8 mouse cellular contexts compared by ENCODE assay signal in the genomic region with DNA sequence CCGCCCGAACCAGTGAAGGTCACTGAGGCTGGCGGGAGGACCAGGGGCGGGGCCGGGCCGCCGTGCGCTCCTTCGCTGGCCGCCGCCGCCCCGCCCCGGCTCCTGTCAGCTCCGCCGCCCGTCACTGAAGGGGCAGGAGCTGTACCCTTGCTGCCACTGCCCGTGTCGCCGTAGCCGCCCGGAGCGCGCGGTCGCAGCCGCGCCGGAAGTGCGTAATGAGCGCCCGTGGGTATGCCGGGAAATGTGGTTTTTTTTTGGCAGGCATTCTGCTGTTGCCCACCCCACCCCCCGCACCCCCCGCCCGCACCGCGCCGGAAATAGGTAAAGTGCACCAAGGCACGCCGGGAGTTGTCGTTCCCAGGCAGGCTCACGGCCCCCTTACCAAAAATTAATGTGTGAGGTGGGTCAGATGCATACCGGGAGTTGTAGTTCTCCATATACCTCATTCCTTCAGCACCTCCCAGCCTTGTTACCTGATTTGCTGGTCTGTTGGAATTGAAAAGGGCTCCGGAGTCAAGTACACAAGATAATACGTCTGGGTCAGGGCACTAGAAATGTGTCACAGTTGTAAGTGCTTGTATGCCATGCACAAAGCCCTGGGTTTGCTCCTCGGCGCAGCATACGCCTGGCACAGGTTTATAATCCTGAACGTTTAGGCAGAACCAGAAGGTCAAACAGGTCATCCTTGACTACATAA. TPM values are rescaled to one million over a fixed set of nuclear protein-coding genes. Genes with fewer than 3 reads are reported as not detected.
A peak's percentile ranks its signal among the peaks of the same experiment; 100 is the strongest.
DNase-seq lines count a peak whose midpoint lies in the region; ATAC-seq and TF ChIP-seq lines count a peak whose summit lies in the region.

A gene (minus strand): TSS at position 187 of the 697 bp plus-strand sequence.

- H3K27ac ChIP-seq in cortical plate, adult 2 months (ENCODE audit: insufficient read depth, low read length), result peak within 1 kb of the TSS; percentile 85

- ATAC-seq in activated CD4-positive, CD25-positive, alpha-beta regulatory T cell, adult 4 months, result peak; percentile 79

- no peak for TF ChIP-seq CTCF in cortical plate, adult 2 months (IDR thresholded peaks at IDR 0.05; ENCODE audit: extremely low read depth, insufficient read depth, low read length)

- H3K27me3 ChIP-seq in megakaryocyte, embryonic 14.5 days (replicated peaks), result no peaks in the 10 kb centered on the region

- peaks cover 7% of the 10 kb centered on the region; the same call in 1 of the 2 replicates for H3K4me1 ChIP-seq in cortical plate, adult 2 months (ENCODE audit: control insufficient read depth, insufficient read depth, low read length)
- H3K4me1 ChIP-seq in megakaryocyte, embryonic 14.5 days, result peaks cover 73% of the 10 kb centered on the region

- H3K36me3 ChIP-seq in megakaryocyte, embryonic 14.5 days (replicated peaks; ENCODE audit: low read length), result peaks cover 17% of the 10 kb centered on the region

- peak; percentile 83 to 92 for DNase-seq in gastrocnemius, adult 8-10 months (ENCODE audit: low spot score in 2 of 2)
- DNase-seq in hindlimb bud, embryonic 11.5 days (ENCODE audit: extremely low spot score, low read depth, low spot score), result peak; percentile 73
- peak; percentile 76 to 93 for DNase-seq in left cerebral cortex, adult 8-10 months (ENCODE audit: low spot score in 2 of 2)
- peak; percentile 94 to 95 for DNase-seq in right cerebral cortex, postnatal 10 days (ENCODE audit: low spot score in 2 of 2)
- DNase-seq in urinary bladder, postnatal 36 days (ENCODE audit: low spot score in 2 of 2), result peak; percentile 79 to 91

- no peaks in the 10 kb centered on the region for H3K9me3 ChIP-seq in megakaryocyte, embryonic 14.5 days

- H3K4me3 ChIP-seq in cortical plate, adult 2 months (ENCODE audit: insufficient read depth, low read length), result peak within 1 kb of the TSS; percentile 87
- peak within 1 kb of the TSS; percentile 96 for H3K4me3 ChIP-seq in megakaryocyte, embryonic 14.5 days (replicated peaks)

- peak; percentile 71 for TF ChIP-seq POLR2A in cortical plate, adult 2 months (IDR thresholded peaks at IDR 0.05; ENCODE audit: extremely low read depth, insufficient read depth, low read length)

RNA-seq across cellular contexts. Expression of the gene that starts here (rescaled TPM):
- 10 to 100 TPM; 14.0 to 17.0 TPM for polyA plus RNA-seq in activated CD4-positive, CD25-positive, alpha-beta regulatory T cell, adult 4 months (2017; shearing (Covaris generic))
- polyA plus RNA-seq in cortical plate, adult 2 months (2012; rRNA removed), result 70.3 and 76.6 TPM in 2 replicates
- 100 to 1,000 TPM; 223 to 283 (median 240) TPM for total RNA-seq in gastrocnemius, adult 8-10 months (2022)
- total RNA-seq in left cerebral cortex, adult 8-10 months (2022), result 10 to 100 TPM; 46.1 to 64.4 (median 55.4) TPM
- polyA plus RNA-seq in megakaryocyte, embryonic 14.5 days (2012; ENCODE audit: insufficient read depth, low replicate concordance), result 9.0 and 55.5 TPM in 2 replicates

Comparison
In these comparisons a context has a peak if more than half of its experiments do, and no peak if none do; other contexts are left out.
1. Peak in every context shown above with its lines: DNase-seq, ATAC-seq, H3K4me3 ChIP-seq and H3K27ac ChIP-seq.